Mouse (Mus musculus) layer of hippocampus, adult 11-12 months (tissue): Measurements from ENCODE around the gene Plagl1.

Experiments
- DNase-seq: peaks from one replicate; pipeline ENCODE4 v3.0.0; 2022; ENCODE audit warnings: low spot score

Plagl1 gene

DNA sequence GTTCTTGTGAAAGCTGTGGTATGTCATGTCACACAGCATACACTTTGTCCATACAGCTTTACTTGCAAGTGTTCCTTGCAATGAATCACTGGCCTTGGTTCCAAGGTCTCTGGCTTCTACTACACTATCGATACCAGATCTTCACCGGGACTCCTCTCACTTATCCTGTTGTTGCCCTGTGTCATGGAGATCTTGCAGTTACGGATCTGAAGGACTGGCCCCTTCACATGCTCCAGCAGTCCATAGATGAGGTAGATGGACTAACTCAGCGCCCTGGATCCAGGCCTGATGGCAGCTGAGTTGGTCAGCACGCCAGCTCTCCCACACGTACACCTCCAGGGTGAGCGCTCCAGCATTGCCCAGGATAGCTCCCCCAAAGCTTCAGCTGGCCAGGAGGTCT, 75.0 kb downstream of the Plagl1 start:
- no peak for DNase-seq

DNA sequence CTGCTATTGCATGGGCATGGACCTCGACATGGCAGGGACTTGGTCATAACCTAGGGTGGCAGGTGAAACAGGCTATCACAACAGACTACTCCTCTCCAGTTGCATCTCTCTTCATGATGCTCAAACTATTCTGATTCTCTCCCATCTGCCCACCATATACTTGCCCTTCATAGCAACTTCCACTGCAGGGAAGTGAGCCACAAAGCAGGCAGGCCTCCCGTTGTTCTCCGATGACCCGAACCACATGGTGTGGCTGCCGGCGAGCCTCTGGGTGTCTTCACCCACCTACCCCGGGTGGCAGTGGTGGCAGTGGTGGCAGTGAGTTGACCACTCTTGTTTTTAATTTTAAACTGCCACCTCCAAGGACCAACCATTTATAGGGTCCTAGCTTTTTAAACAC, 75.4 kb downstream of the Plagl1 start:
- no peak for DNase-seq

DNA sequence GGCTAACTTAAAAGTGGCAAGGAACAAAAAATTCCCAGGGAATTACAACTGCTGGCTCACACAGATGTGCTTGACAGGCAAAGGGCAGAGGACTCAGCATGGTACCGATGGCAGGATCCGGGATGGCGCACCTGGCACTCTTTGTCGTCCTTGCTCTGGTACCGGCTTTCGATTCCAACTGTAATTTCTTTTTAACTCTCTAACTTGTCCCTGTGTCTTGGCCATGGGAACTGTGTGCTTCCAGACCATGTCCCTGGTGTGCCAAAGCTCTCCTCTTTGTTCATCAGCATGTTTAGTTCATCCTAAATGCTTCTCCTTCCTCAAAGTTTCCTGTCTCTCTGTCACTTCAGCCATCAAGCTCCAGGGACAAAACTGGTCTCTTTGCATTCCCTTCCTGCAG, 77.6 kb downstream of the Plagl1 start:
- DNase-seq, result no peak

DNA sequence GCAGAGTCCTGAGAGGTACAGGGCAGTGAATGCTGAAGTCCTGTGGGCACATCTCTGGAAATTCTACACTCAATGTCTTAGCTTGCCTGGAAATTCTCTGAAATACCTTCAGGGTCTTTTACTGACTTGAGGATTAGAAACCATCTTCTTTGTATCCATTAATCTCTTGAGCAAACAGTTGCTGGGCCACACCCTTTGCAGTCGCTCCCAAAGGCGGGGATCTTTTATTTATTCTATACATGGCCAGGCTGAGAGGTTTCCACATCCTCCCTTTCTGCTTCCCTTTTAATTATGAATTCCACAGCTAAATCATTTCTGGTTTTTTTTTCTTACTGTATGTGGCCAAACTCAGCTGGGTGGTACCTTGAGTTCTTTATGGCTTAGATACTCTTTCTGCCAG, 80.1 kb downstream of the Plagl1 start:
- no peak for DNase-seq

DNA sequence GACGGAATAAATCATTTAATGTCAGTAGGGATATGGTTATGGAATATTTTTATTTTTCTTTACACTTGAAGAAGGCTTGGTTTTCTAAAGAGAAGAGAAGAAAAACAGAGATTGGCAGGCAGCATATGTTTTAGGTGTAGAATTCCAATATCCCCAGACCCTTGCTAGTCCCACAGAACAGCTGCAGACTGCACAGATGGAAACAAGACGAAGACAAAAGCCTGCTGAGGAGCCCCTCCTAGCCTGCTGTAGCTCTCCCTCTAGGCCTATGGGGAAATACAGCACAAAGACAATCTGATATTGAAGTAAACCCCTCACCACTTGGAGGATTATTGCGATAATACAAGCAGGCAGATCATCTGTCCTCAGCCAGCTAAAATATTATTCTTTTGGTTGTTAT, 90.1 kb downstream of the Plagl1 start:
- DNase-seq, result no peak

DNA sequence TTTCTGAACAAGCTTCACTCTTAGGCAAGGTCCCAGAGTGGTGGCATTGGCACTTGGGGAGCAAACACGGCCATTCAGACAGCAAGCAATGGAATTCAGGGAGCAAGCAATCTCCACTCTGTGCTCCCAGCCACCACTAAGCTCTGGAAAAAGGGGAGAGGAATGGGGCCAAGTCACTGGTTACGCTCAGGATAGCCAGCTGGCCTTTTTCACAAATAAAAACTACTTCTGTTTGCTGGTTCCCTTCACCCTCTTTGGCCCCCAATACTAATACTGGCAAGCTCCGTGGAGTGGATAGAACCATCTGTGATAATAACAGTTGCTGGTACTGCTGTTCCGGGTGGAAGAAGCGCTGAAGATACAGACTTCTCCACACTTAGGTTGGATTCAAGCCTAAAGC, 91.0 kb downstream of the Plagl1 start:
- DNase-seq, result no peak

DNA sequence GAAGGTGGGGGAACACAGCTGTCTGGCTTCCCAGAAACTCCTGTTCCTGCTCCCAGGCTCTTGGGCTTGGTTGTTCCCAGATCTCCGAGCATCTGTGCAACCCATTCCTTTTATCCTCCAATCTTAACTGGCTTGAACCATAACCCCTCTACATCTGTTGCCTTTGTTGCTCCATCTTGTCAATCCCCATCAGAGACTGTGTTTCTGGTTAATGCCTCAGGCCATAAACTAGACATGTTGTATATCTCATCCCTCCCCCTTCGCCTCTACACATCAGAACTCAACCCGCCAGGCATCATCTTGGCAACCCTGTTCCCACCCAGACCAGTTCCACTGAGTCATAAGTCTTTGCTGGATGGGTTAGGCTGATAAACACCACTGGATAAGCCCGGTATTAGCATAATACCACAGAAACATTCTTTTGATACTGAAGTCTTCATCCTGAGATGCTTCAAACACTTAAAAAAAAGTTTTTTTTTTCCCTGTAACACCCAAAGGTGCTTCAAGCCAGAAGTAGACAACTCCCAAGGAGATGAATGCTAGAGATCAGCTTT, 92.6 kb downstream of the Plagl1 start:
- DNase-seq, result no peak

DNA sequence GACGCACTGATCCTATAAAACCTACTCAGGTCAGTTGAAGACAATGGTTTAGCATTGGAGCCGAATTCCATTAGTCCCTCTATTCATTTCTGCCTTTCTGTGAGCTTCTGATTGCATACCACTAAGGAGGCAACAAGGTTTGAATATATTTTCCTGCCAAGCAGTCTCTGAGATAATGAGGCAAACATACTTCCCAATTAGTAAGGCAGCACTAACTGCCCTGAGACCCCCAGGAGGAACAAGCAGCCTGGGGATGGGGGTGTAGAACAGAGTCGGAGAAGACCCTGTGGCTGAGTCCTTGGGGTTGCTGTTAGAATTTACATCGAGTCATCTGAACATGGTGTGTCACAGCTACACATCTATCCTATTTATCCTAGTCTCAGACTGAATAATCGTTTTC, 95.1 kb downstream of the Plagl1 start:
- no peak for DNase-seq

DNA sequence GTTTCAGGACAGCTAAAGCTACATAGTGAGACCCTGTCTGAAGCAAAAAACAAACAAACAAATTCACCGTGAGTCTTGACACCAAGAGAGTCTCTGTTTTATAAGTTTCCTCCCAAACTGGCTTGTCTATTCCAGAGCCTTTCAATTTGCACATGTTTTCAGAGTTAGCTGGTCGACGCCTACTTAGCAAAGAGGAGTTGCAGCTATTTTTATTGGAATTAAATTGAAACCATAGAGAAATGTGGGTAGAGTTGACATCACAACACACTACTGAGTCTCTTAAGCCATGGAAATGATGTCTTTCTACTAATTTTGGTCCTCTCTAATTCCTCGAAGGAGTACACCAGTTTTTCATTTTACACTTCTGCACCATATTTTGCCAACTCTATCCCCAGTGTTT, 100.6 kb downstream of the Plagl1 start:
- no peak for DNase-seq

DNA sequence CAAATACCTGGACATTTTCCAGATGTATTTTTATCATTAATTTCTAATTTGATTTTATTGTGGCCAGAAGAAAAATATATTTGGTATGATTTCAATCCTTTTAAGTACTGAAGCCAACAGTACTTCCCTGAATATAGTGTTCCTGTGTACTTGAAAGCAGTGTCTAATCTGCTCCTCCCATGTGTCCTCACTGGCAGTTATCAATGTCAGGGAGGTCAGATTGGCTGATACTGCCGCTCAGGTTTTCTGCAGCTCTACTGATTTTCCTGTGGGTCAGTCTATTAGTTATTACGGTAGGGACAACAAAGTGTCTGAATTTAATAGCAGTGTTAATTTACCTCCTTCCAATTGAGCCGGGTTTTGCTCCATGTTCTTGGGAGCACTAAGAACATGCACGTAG, 101.7 kb downstream of the Plagl1 start:
- DNase-seq, result no peak

DNA sequence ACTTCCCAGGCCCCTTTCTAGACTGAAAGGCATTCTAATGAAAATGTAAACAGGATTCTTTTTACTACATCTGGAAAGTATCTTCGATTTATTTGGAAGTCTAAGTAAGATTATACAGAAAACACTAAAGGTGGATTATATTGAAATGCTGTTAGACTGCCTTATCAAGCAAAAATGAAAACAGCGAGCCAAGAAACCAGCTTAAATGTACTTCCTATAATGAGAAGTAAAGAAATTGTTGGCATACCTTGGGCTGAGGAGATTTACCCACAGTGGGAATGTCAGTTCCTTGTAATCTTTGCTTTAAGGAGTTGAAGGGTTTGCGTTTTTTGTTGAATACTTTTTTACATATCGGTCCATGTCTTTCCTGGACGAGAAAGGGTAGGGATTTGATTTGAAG, 108.2 kb downstream of the Plagl1 start:
- no peak for DNase-seq

DNA sequence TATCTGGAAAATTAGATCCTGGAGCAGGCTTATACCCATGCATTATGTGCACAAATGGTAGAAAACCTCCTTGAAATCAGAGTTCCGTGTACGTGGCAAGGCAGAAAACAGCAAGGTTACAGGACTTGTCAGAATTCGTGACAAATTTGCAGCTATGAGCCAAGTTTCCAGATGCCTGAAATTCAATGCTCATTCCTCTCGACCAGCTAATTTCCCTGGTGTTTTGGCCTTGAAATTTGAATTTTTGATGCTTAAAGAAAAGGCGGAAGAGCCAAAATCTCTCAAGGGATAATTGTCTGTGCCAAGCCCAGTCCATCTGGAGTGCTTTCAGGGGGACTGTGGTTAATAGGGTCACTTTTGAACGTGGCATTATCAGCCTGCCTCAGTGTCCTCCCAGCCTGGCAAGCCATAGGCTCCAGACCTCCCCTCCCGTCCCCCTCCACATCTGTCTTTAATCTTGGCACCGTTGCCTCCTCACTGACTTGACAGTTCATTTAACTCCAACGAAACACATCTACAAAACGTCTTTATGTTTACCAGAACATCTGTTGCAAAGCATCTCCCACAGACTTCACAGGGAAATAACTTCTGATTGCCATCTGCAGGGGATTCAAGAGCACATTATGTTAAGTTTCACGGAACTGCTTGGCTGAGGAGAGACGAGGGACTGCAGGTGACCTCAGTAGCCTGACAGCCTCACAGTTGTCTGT, 110.6 kb downstream of the Plagl1 start:
- no peak for DNase-seq

DNA sequence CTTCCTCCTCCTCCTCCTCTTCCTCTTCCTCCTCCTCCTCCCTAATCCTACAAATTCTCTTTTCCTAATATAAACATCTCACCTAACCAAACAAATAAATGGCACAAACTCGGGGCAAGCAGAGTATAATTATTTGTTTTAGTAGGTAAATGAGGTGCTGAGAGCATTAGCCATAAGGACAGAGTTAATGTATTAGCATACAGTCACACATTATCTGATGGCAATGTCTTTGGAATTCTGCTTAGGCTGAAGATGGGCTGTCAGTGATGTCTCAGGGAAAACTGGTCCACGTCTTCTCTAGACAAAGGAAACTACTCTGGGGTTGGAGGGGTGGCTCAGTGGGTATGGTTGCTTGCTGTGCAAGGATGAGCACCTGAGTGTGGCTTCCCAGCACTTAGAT, 111.2 kb downstream of the Plagl1 start:
- no peak for DNase-seq

DNA sequence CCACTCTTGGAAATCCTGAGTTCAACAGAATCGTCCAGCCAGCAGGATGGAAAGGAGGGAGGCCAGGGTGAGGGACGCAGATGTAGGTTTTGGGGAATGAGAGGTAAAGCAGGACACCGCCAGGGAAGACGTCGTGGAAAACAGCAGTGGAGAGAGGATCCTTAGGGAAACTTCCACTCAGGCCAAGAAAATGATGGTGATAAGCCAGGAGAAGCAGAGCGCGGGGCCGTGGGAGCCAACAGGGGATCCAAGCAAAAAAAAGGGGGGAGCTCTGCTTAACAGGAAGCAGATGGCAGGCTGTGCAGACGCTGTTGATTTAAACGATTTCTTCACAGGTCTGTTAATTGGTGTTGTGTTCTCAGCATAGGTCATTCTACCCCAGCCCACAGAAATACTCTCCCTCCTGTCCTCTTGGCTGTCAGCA, 112.5 kb downstream of the Plagl1 start:
- no peak for DNase-seq

DNA sequence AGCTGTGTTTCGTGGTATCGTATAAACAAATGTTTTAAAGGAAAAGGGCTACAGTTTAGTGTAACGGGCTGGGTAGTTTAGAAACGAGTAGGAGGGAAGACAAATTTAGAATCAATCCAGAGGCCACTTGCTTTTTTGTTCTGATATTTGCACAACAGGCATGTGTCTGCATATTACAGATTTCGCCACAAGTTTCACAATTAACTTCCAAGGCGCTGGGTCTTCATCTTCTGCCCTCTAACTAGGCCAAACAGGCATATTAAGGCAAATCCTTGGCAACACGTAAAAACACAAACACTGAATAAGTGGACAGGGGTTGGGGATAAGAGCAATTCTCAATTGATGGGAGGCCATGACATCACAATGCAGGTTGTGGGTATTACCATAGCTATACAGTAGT, 115.6 kb downstream of the Plagl1 start:
- no peak for DNase-seq

DNA sequence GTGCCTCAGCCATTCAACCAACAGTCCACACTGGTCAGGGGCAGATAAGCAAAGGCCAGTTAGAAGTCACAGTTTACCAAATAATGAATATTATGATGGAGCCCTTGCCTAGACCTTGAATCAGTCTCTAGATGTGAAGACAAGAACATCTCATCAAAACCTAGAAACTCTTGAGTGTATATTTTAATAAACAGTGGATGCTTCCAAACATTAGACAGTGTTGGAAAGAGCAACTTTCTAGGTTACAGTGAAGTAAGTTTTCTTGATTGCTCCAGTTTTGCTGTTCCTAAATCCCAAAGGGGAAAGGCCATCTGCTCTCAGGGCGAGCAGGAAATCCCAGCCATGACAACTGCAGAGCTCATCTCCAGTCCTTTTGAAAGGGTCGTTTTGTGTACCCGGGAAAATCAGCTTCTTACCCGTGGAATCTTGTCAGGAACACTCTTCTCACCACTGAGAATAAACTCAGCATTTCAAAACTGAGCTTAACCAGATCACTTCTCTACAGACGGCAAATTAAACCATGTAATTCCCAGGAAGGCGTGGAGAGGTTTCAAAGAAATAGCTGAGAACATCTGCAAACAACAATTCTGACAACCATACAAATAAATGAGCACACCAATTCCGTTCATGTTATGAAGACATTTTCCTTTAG, 117.8 kb downstream of the Plagl1 start, which contains the start of gene Zc2hc1b:
Gene Zc2hc1b (minus strand): TSS at position 51 of the 652 bp plus-strand sequence.
- no peak for DNase-seq

DNA sequence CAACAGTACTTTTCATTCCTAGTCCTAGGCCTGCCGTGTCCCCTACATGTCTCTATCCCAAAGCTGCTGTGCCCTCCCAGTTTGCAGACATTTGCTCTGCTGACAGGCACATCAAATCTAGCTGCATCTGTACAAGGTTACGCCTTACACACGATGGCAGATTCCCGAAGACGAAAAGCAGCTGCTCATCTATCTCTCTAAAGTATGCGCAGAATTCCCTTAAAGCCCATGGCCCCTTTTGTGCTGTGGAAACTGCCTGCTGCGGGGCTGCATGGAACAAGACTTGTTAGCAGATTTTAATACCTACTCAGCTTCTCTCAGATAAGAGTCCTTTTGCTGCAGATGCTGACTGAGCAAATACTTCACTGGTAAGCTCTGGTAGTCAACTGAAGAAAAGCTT, 119.9 kb downstream of the Plagl1 start:
- no peak for DNase-seq
